Mouse (Mus musculus) brain, embryonic 14.5 days (tissue): ENCODE data around the gene Cfap43.

Experiments
- CTCF ChIP-seq: fragments of 200-500 bp; IDR thresholded peaks from 2 replicates; pipeline ENCODE4 v1.5.1; 2012; ENCODE audit warnings: inconsistent platforms, mild to moderate bottlenecking, moderate library complexity, borderline replicate concordance; ENCODE audit not compliant: insufficient read depth, insufficient read length; ENCODE audit errors: extremely low read depth
- POLR2A ChIP-seq: fragments of 200-500 bp; IDR thresholded peaks from 2 replicates; pipeline ENCODE4 v1.6.1; 2012; ENCODE audit warnings: mild to moderate bottlenecking, inconsistent platforms, borderline replicate concordance; ENCODE audit not compliant: poor library complexity, insufficient read depth, insufficient read length, severe bottlenecking; ENCODE audit errors: extremely low read depth

- no peak for TF ChIP-seq CTCF
- TF ChIP-seq POLR2A, result no peak
Measured at GRCm38 (mm10) chr19:47832316-47832715, 86.8 kb downstream of the Cfap43 start.
